Mouse (Mus musculus): ENCODE measurements around the gene Kmt5a. TPM values are rescaled to one million over a fixed set of nuclear protein-coding genes. Genes with fewer than 3 reads are reported as not detected.
"Not testable (repeated sequence)": the region's sequence is repeated elsewhere in the genome, so short reads cannot be mapped to it uniquely, and the experiment has no call there.

Gene Kmt5a
- polyA plus RNA-seq, 1 experiment from 2014 or later, result 57.7 TPM

DNA sequence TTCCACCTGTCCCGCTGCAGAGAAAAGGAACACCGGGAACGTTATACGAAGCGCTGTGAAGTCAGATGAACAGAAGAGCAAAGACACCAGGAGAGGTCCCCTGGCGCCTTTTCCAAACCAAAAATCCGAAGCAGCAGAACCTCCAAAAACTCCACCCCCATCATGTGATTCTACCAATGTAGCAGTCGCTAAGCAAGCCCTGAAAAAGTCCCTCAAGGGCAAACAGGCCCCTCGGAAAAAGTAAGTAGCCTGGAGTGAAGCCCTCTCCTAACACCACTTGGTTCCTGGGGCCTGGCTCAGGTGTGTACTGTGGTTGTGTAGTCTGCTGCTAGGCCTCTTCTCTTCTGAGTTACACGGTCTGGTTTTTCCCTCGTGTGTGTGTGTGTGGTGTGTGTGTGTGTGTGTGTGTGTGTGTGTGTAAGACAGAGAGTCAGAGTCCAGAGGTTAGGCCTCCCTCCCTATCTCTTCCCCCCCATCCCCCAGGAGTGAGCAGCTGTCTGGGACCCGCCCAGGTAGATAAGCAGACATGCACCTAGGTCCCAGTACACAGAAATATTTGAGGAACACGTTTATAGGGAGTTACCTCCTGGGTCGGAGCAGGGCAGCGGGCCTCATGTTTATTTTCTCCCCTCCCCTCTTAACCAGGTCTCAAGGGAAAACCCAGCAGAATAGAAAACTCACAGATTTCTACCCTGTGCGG, 11.1 kb downstream of the Kmt5a start:
- no peak overlapping the region for H3K4me2 ChIP-seq (ENCODE audit: low read length)
- peak overlapping the region; percentile 36 for H3K27ac ChIP-seq (ENCODE audit: low read depth)
- H3K9me3 ChIP-seq (ENCODE audit: control insufficient read depth, low read length), result no peaks in the 10 kb centered on the region
- 70% methylated on average over 16 of the region's 16 CpGs for WGBS
- no peaks in the 10 kb centered on the region for H3K27me3 ChIP-seq (replicated peaks; ENCODE audit: control insufficient read depth, insufficient read depth, low read length)
- no peak overlapping the region for H3K4me3 ChIP-seq (ENCODE audit: low read depth, low read length)
- H3K36me3 ChIP-seq (ENCODE audit: control insufficient read depth, insufficient read depth, low read length), result peaks cover 90% of the 10 kb centered on the region
- H3K9ac ChIP-seq (ENCODE audit: low read length), result no peak overlapping the region
- H3K4me1 ChIP-seq (replicated peaks; ENCODE audit: control insufficient read depth, insufficient read depth, low read length), result peaks cover 13% of the 10 kb centered on the region; the same call in 1 of the 2 replicates
- no peak for DNase-seq (ENCODE audit: low spot score)
- ATAC-seq (replicated peaks; ENCODE audit: low FRiP score, low TSS enrichment, low read depth), result peak; percentile 56

DNA sequence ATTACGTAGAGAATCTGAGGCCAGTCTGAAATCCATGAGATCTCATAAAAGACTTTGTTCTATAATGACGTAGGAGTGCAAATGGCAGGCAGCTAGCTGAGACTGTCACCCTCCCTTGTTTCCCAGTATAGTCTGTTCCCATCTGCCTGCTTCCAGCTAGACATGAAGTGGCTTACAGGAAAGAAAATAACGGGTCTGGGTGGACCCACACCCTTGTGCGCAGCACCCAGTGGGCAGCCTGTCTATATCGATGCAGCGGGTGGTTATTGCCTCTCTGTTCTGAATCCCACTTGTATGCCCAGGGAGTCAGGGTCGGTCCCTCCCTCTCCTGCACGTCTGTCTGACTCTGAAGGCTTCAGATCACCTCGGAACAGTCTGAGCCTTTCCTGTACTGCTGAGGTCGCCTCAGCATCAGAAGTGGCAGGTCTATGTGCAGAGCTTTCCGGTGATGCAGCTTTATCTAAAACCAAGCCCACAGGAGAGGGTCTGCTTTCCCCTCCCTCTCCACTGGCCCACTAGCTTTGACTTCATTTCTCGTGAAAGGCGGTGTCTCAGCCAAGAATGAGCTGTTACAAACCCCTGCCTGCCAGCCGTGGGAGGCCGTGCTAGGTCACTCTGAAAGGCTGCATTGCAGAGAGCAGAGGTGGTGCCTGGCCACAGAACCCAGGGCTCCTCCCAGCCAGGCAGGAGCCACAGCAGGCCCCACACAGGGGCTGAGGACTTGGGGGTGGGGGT, 12.9 kb downstream of the Kmt5a start:
- H3K4me2 ChIP-seq (ENCODE audit: low read length), result no peak overlapping the region
- H3K27ac ChIP-seq (ENCODE audit: low read depth), result no peak overlapping the region
- H3K4me1 ChIP-seq (replicated peaks; ENCODE audit: control insufficient read depth, insufficient read depth, low read length), result 0 out of 2 replicates have a peak, but pooled peaks cover 3% of the 10 kb centered on the region
- H3K9ac ChIP-seq (ENCODE audit: low read length), result no peak overlapping the region
- no peaks in the 10 kb centered on the region for H3K9me3 ChIP-seq (ENCODE audit: control insufficient read depth, low read length)
- no peak overlapping the region for H3K4me3 ChIP-seq (ENCODE audit: low read depth, low read length)
- ATAC-seq (replicated peaks; ENCODE audit: low FRiP score, low TSS enrichment, low read depth), result no peak
- DNase-seq (ENCODE audit: low spot score), result no peak
- H3K27me3 ChIP-seq (replicated peaks; ENCODE audit: control insufficient read depth, insufficient read depth, low read length), result no peaks in the 10 kb centered on the region
- peaks cover 99% of the 10 kb centered on the region for H3K36me3 ChIP-seq (ENCODE audit: control insufficient read depth, insufficient read depth, low read length)
- WGBS, result 76% methylated on average over 15 of the region's 15 CpGs

- Histone ChIP-seq H3K9ac (ENCODE audit: low read length) (no peak overlapping the region), H3K36me3 (ENCODE audit: control insufficient read depth, insufficient read depth, low read length) (peaks cover 99% of the 10 kb centered on the region), H3K27me3 (replicated peaks; ENCODE audit: control insufficient read depth, insufficient read depth, low read length) (no peaks in the 10 kb centered on the region), H3K4me2 (ENCODE audit: low read length) (no peak overlapping the region), H3K4me1 (replicated peaks; ENCODE audit: control insufficient read depth, insufficient read depth, low read length) (0 out of 2 replicates have a peak, but pooled peaks cover 3% of the 10 kb centered on the region), H3K9me3 (ENCODE audit: control insufficient read depth, low read length) (no peaks in the 10 kb centered on the region), H3K27ac (ENCODE audit: low read depth) (no peak overlapping the region), H3K4me3 (ENCODE audit: low read depth, low read length) (no peak overlapping the region)
- ATAC-seq (replicated peaks; ENCODE audit: low FRiP score, low TSS enrichment, low read depth) (no peak), DNase-seq (ENCODE audit: low spot score) (no peak)
- WGBS, result 81% methylated on average over 13 of the region's 13 CpGs
Observed at GRCm38 (mm10) chr5:124453339-124454081, 13.8 kb downstream of the Kmt5a start.

- Histone ChIP-seq H3K4me1 (replicated peaks; ENCODE audit: control insufficient read depth, insufficient read depth, low read length) (0 out of 2 replicates have a peak, but pooled peaks cover 1% of the 10 kb centered on the region), H3K27ac (ENCODE audit: low read depth) (no peak overlapping the region), H3K36me3 (ENCODE audit: control insufficient read depth, insufficient read depth, low read length) (peaks cover 99% of the 10 kb centered on the region), H3K4me3 (ENCODE audit: low read depth, low read length) (no peak overlapping the region), H3K9ac (ENCODE audit: low read length) (no peak overlapping the region), H3K27me3 (replicated peaks; ENCODE audit: control insufficient read depth, insufficient read depth, low read length) (no peaks in the 10 kb centered on the region), H3K9me3 (ENCODE audit: control insufficient read depth, low read length) (no peaks in the 10 kb centered on the region), H3K4me2 (ENCODE audit: low read length) (no peak overlapping the region)
- ATAC-seq (replicated peaks; ENCODE audit: low FRiP score, low TSS enrichment, low read depth) (no peak), DNase-seq (ENCODE audit: low spot score) (no peak)
- 78% methylated on average over 1 of the region's 1 CpGs for WGBS
Observed at GRCm38 (mm10) chr5:124454082-124454419, 14.3 kb downstream of the Kmt5a start.

GRCm38 (mm10) chr5:124456762-124457161, 17.0 kb downstream of the Kmt5a start:
- H3K36me3 ChIP-seq (ENCODE audit: control insufficient read depth, insufficient read depth, low read length), result peaks cover 98% of the 10 kb centered on the region
- H3K4me1 ChIP-seq (replicated peaks; ENCODE audit: control insufficient read depth, insufficient read depth, low read length), result no peaks in the 10 kb centered on the region
- H3K4me2 ChIP-seq (ENCODE audit: low read length), result no peak overlapping the region
- no peaks in the 10 kb centered on the region for H3K27me3 ChIP-seq (replicated peaks; ENCODE audit: control insufficient read depth, insufficient read depth, low read length)
- H3K9ac ChIP-seq (ENCODE audit: low read length), result no peak overlapping the region
- 96% methylated on average over 6 of the region's 6 CpGs for WGBS
- H3K27ac ChIP-seq (ENCODE audit: low read depth), result no peak overlapping the region
- DNase-seq (ENCODE audit: low spot score) (no peak), ATAC-seq (replicated peaks; ENCODE audit: low FRiP score, low TSS enrichment, low read depth) (no peak)
- no peak overlapping the region for H3K4me3 ChIP-seq (ENCODE audit: low read depth, low read length)
- no peaks in the 10 kb centered on the region for H3K9me3 ChIP-seq (ENCODE audit: control insufficient read depth, low read length)

DNA sequence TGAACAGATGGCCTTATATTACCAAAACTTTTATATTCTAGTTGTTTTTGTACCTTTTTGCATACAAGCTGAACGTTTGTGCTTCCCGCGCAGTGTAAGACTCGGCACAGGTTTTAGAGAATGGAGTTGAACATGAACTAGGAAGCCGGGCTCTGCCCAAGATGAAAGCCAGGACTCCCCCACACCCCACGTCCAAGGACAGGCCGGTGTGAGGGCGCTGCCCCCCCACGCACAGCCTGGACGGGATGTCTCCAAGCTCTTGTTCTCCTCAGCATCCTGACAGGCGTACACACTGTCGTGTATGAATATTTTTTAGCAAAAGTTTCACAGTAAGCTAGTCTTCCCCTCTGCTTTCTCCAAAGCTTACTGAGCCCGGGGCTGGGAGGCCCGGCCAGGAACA, 21.2 kb downstream of the Kmt5a start:
- not testable (repeated sequence) for H3K4me3 ChIP-seq (ENCODE audit: low read depth, low read length); H3K4me1 ChIP-seq (replicated peaks; ENCODE audit: control insufficient read depth, insufficient read depth, low read length); ATAC-seq (replicated peaks; ENCODE audit: low FRiP score, low TSS enrichment, low read depth); H3K9me3 ChIP-seq (ENCODE audit: control insufficient read depth, low read length); DNase-seq (ENCODE audit: low spot score); H3K27ac ChIP-seq (ENCODE audit: low read depth); H3K27me3 ChIP-seq (replicated peaks; ENCODE audit: control insufficient read depth, insufficient read depth, low read length); H3K9ac ChIP-seq (ENCODE audit: low read length); H3K4me2 ChIP-seq (ENCODE audit: low read length)
- H3K36me3 ChIP-seq (ENCODE audit: control insufficient read depth, insufficient read depth, low read length), result peaks cover 82% of the 10 kb centered on the region
- WGBS, result 88% methylated on average over 14 of the region's 14 CpGs

GRCm38 (mm10) chr5:124462297-124463025, 22.7 kb downstream of the Kmt5a start:
- no peak overlapping the region for H3K4me3 ChIP-seq (ENCODE audit: low read depth, low read length)
- no peak overlapping the region for H3K4me2 ChIP-seq (ENCODE audit: low read length)
- H3K36me3 ChIP-seq (ENCODE audit: control insufficient read depth, insufficient read depth, low read length), result peaks cover 69% of the 10 kb centered on the region
- H3K27ac ChIP-seq (ENCODE audit: low read depth), result no peak overlapping the region
- no peaks in the 10 kb centered on the region for H3K27me3 ChIP-seq (replicated peaks; ENCODE audit: control insufficient read depth, insufficient read depth, low read length)
- no peak for ATAC-seq (replicated peaks; ENCODE audit: low FRiP score, low TSS enrichment, low read depth)
- H3K9me3 ChIP-seq (ENCODE audit: control insufficient read depth, low read length), result no peaks in the 10 kb centered on the region
- no peaks in the 10 kb centered on the region for H3K4me1 ChIP-seq (replicated peaks; ENCODE audit: control insufficient read depth, insufficient read depth, low read length)
- WGBS, result 88% methylated on average over 8 of the region's 8 CpGs
- H3K9ac ChIP-seq (ENCODE audit: low read length), result no peak overlapping the region
- DNase-seq (ENCODE audit: low spot score), result no peak

DNA sequence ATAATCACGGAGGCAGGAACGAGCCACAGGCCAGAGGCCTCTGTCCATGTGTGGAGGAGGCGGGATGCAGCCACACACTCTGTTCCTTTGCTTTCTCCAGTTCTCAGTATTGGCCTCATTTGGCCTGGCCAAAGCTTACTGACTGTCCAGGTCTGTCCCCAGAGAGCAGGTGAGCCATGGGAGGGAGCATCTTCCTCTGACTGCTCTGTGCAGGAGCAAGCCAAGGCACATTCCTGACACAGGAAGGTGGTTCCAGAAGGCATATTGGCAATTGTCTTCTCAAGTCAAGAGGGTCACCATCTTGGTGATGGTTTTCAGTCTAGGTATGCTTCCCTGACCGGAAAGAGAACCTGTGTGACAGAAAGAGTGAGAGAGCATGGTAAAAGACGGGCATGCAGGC, 23.7 kb downstream of the Kmt5a start:
- H3K4me2 ChIP-seq (ENCODE audit: low read length), result no peak overlapping the region
- no peak overlapping the region for H3K9ac ChIP-seq (ENCODE audit: low read length)
- ATAC-seq (replicated peaks; ENCODE audit: low FRiP score, low TSS enrichment, low read depth) (no peak), DNase-seq (ENCODE audit: low spot score) (no peak)
- H3K4me1 ChIP-seq (replicated peaks; ENCODE audit: control insufficient read depth, insufficient read depth, low read length), result no peaks in the 10 kb centered on the region
- no peaks in the 10 kb centered on the region for H3K27me3 ChIP-seq (replicated peaks; ENCODE audit: control insufficient read depth, insufficient read depth, low read length)
- 94% methylated on average over 5 of the region's 5 CpGs for WGBS
- peaks cover 65% of the 10 kb centered on the region for H3K36me3 ChIP-seq (ENCODE audit: control insufficient read depth, insufficient read depth, low read length)
- no peaks in the 10 kb centered on the region for H3K9me3 ChIP-seq (ENCODE audit: control insufficient read depth, low read length)
- no peak overlapping the region for H3K27ac ChIP-seq (ENCODE audit: low read depth)
- no peak overlapping the region for H3K4me3 ChIP-seq (ENCODE audit: low read depth, low read length)

All from intestine, embryonic 14.5 days (tissue).